Mouse (Mus musculus): ENCODE results near the gene Brip1. TPM values are rescaled to one million over a fixed set of nuclear protein-coding genes. Genes with fewer than 3 reads are reported as not detected.

Brip1 gene
- polyA plus RNA-seq (2012; rRNA removed; ENCODE audit: low replicate concordance), result 0.06 and 0.42 TPM in 2 replicates

DNA sequence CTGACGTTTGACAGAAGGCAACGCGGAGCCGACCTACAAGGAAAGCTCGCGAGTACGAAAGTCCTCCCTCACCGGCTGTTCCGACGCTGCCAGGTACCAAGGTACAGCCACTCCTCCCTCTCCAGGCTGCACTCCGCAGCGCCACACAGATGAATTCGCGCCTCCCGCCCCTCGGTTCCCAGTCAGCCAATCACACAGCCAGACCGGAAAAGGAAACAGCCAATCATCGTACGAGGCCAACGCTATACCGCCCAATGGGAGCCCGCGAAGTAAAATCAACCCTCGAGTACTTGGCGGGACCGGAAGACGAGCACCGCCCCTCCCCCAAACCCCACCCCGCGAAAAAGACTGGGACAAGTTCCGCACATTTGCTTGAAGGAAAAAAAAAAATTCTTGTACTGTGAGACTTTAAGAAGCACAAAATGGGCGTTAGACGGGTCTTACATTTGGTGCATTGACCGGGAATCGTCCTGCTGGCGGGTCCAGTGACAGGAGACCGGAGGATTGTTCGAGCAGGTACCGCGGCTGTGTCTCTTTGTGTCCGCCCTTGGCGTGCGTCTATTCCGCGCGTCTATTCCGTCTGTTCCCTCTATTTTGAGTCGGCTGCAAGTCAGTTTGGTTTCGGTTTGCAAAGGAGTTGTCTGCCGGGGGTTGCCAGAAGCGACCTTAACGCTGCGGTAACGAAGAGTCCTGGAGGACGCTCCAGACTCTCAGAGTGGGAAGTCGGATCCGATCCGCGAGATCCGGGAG is at the start of gene Brip1:
Gene Brip1, minus strand, starts transcription at position 157 of the 750 bp plus-strand sequence.

Other genes with a start within 250 kb of the Brip1 start
- gene Ints2, start 56.4 kb upstream of the Brip1 start, polyA plus RNA-seq (2012; rRNA removed; ENCODE audit: low replicate concordance), result 0.94 and 2.8 TPM in 2 replicates
- gene Med13, start 156.4 kb upstream of the Brip1 start, polyA plus RNA-seq (2012; rRNA removed; ENCODE audit: low replicate concordance), result 4.7 and 5.0 TPM in 2 replicates

All from duodenum, adult 2 months (tissue).